Mouse (Mus musculus): ENCODE results near the gene Gtpbp2.

- TF ChIP-seq CTCF (IDR thresholded peaks at IDR 0.05; ENCODE audit: low read depth, low read length) (no peak), TAL1 (conservative IDR thresholded peaks at IDR 0.05; ENCODE audit: low read depth, low read length) (no peak), GATA1 (IDR thresholded peaks at IDR 0.05; ENCODE audit: borderline replicate concordance, low read length) (no peak)
Observed at GRCm38 (mm10) chr17:46123285-46123684, 37.5 kb upstream of the Gtpbp2 start.

All from G1E (cell line).